Mouse (Mus musculus) liver, embryonic 11.5 days (tissue): Measurements from ENCODE around the gene Tapt1. TPM values are rescaled to one million over a fixed set of nuclear protein-coding genes. Genes with fewer than 3 reads are reported as not detected.

Source experiments
- ATAC-seq: fragments of 200-750 bp; cut with Nextera tagmentation; replicated peaks from 2 replicates; pipeline ENCODE4 v1.8.0; 2017; ENCODE audit warnings: moderate number of reproducible peaks, mild to moderate bottlenecking, moderate TSS enrichment, moderate library complexity; ENCODE audit not compliant: low FRiP score
- DNase-seq: peaks from one replicate; pipeline ENCODE4 v3.0.0-alpha.2; 2017; ENCODE audit warnings: low spot score
- H3K27ac ChIP-seq: fragments of 300-500 bp; sonication (generic); 2 replicates; pipeline ENCODE4 v1.5.1; 2014; ENCODE audit warnings: mild to moderate bottlenecking, low read depth, low read length, control low read depth
- H3K27me3 ChIP-seq: fragments of 300-500 bp; sonication (generic); replicated peaks from 2 replicates; pipeline ENCODE4 v1.6.1; 2014; ENCODE audit warnings: low read length, mixed read lengths; ENCODE audit not compliant: control insufficient read depth, insufficient read depth
- H3K36me3 ChIP-seq: fragments of 300-500 bp; sonication (generic); 2 replicates; pipeline ENCODE4 v1.6.1; 2014; ENCODE audit warnings: mild to moderate bottlenecking, low read length, moderate library complexity, mixed read lengths; ENCODE audit not compliant: control insufficient read depth, insufficient read depth
- H3K4me1 ChIP-seq: fragments of 300-500 bp; sonication (generic); replicated peaks from 2 replicates; pipeline ENCODE4 v1.6.1; 2014; ENCODE audit warnings: low read length, mixed read lengths; ENCODE audit not compliant: control insufficient read depth, insufficient read depth
- H3K4me2 ChIP-seq: fragments of 300-500 bp; sonication (generic); 2 replicates; pipeline ENCODE4 v1.6.1; 2014; ENCODE audit warnings: mild to moderate bottlenecking, control low read depth, moderate library complexity
- H3K4me3 ChIP-seq: fragments of 300-500 bp; sonication (generic); 2 replicates; pipeline ENCODE4 v1.5.1; 2014; ENCODE audit warnings: low read depth, low read length, control low read depth
- H3K9ac ChIP-seq: fragments of 300-500 bp; sonication (generic); 2 replicates; pipeline ENCODE4 v1.6.1; 2014; ENCODE audit warnings: low read depth, low read length, control low read depth
- H3K9me3 ChIP-seq: fragments of 300-500 bp; sonication (generic); 2 replicates; pipeline ENCODE4 v1.6.1; 2016; ENCODE audit warnings: low read length, inconsistent platforms, mixed read lengths; ENCODE audit not compliant: control insufficient read depth
- WGBS: fragments of 180-500 bp; shearing (Covaris S2); extraction: QIAGEN DNeasy Blood & Tissue Kit; methylation state at CpG from one replicate; pipeline ENCODE4 v1.1.7; 2014; 5-methylcytosine and 5-hydroxymethylcytosine counted together
- polyA plus RNA-seq: library from polyadenylated mRNA; unstranded; fragments of >200 nt; fragmentation: Nextera tagmentation; extraction: Ambion mirVana; gene quantifications from 2 replicates; pipeline ENCODE4 v1.2.1, GENCODE M21; 2014

Tapt1 gene
- polyA plus RNA-seq, 1 experiment from 2014 or later = 49.7 TPM

DNA sequence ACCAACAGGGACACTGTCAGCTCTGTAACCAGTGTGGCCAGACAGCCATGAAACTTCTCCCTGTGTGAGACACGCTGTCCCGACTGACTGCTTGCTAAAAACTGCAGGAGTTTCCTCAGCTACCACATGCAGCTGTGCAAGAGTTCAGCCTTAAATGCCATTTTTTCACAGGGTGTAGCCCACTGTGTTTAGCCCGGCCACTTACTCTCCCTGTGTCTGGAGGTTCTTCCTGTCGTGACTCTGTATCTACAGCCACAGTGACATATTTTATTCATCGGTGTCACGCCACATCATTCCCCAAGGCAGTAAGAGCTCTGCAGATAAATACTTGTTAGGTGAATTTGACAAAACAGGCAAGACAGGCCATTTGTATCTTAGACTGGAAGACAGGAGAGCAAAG, 59.6 kb downstream of the Tapt1 start:
- 75% methylated on average over 6 of the region's 6 CpGs for WGBS

DNA sequence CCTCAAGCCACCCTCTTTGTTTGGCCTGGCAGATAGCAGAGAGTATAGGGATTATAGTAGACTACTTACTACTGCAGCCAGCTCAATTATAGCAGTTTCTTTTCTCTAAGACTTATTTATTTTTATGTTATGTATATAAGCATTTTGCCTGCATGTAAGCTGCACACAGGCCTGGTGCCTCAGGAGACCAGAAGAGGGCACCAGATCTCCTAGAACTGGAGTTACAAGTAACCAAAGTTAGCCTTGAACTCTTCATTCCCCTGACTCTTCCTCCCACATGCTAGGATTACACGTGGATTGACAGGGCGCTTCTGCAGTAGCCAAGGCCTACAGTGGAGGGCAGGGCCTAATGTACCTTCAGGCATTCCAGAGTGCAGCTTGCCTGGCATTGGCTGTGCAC, 60.6 kb downstream of the Tapt1 start:
- H3K9ac ChIP-seq = no peak overlapping the region
- no peak overlapping the region for H3K4me3 ChIP-seq
- no peaks in the 10 kb centered on the region for H3K36me3 ChIP-seq
- ATAC-seq (no peak), DNase-seq (no peak)
- no peak overlapping the region for H3K27ac ChIP-seq
- 30% methylated on average over 2 of the region's 2 CpGs for WGBS
- H3K4me2 ChIP-seq = no peak overlapping the region
- no peaks in the 10 kb centered on the region for H3K27me3 ChIP-seq
- H3K4me1 ChIP-seq = no peaks in the 10 kb centered on the region
- no peaks in the 10 kb centered on the region for H3K9me3 ChIP-seq

More for the DNA sequence above, 59.6 kb downstream of the Tapt1 start:
- Histone ChIP-seq H3K36me3 (no peaks in the 10 kb centered on the region; the same call in 1 of the 2 replicates), H3K4me1 (no peaks in the 10 kb centered on the region), H3K27me3 (no peaks in the 10 kb centered on the region), H3K9ac (no peak overlapping the region), H3K27ac (no peak overlapping the region), H3K9me3 (no peaks in the 10 kb centered on the region), H3K4me2 (no peak overlapping the region), H3K4me3 (no peak overlapping the region)
- ATAC-seq (no peak), DNase-seq (no peak)

DNA sequence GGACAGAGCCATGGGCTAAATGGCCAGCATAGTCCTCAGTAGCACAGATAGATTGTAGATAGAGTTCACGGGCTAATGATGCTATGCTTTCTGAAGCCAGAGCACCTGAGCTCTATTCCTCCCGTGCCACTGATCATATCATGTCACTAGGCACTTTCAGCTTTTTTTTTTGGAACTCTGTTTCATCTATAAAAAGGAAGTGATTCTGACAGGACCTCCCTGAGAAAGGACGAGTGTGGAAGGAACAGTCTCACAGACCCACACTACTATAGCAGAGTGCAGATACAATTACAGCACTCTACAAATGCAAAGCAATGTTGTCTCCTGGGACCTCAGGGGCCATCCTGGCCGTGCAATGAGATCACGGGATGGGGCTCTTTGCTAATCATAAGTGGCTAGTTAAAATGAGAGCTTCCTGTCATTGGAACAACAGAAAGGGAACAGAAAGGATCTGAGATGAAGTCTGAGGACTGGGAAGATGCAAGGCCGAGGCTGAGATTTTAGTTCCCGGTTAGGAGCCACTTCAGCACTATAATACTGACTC, 62.1 kb downstream of the Tapt1 start:
- no peak for ATAC-seq
- no peak for DNase-seq
- no peak overlapping the region for H3K27ac ChIP-seq
- no peaks in the 10 kb centered on the region for H3K9me3 ChIP-seq
- H3K9ac ChIP-seq = no peak overlapping the region
- no peaks in the 10 kb centered on the region for H3K27me3 ChIP-seq
- no peaks in the 10 kb centered on the region for H3K36me3 ChIP-seq
- 54% methylated on average over 7 of the region's 7 CpGs for WGBS
- H3K4me1 ChIP-seq = no peaks in the 10 kb centered on the region
- no peak overlapping the region for H3K4me3 ChIP-seq
- no peak overlapping the region for H3K4me2 ChIP-seq

DNA sequence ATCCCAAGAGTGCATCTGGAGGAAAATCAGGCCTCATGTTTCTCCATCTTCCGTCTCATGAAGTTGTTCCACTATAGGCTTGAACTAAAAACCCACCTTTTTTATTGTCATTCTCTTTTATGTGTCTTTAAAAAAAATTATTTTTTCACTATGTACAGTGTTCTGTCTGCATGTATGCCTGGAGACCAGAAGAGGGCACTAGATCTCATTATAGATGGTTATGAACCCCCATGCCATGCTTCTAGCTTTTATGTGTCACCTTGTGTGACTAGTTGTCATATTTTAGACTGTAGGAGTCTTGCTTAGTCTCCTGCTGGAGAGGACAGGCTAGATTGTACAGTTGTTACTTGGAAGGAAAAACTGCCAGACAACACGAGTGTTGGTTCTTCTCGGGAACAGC, 63.1 kb downstream of the Tapt1 start:
- Histone ChIP-seq H3K4me1 (no peaks in the 10 kb centered on the region), H3K4me3 (no peak overlapping the region)
- no peak for DNase-seq

DNA sequence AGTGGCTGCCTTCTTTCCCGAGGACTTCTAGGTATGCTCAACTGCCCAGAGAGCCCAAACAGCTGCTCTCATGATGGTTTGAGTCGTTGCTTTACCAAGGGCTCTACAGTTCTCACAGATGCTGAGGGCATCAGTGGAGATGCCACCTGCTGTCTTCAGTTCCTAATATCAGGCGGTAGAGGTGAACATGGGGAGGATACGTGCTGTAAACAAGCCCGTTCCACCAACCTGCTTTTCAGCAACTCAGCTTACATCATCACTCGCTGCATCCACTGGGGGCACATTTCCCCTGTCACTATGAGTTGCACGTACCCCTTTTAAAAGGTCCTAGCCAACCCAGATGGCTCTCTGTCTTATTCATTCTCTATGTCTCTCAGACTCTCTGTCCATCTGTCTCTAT, 63.6 kb downstream of the Tapt1 start:
- no peak for ATAC-seq
- DNase-seq = no peak
- no peaks in the 10 kb centered on the region for H3K36me3 ChIP-seq
- no peak overlapping the region for H3K27ac ChIP-seq
- no peak overlapping the region for H3K4me2 ChIP-seq
- H3K9me3 ChIP-seq = no peaks in the 10 kb centered on the region
- H3K4me3 ChIP-seq = no peak overlapping the region
- no peak overlapping the region for H3K9ac ChIP-seq
- 80% methylated on average over 7 of the region's 7 CpGs for WGBS
- no peaks in the 10 kb centered on the region for H3K4me1 ChIP-seq
- H3K27me3 ChIP-seq = no peaks in the 10 kb centered on the region

More for the DNA sequence above, 63.1 kb downstream of the Tapt1 start:
- 93% methylated on average over 3 of the region's 3 CpGs for WGBS
- Histone ChIP-seq H3K4me2 (no peak overlapping the region), H3K27ac (no peak overlapping the region), H3K36me3 (no peaks in the 10 kb centered on the region), H3K27me3 (no peaks in the 10 kb centered on the region), H3K9me3 (no peaks in the 10 kb centered on the region), H3K9ac (no peak overlapping the region)
- ATAC-seq = no peak

DNA sequence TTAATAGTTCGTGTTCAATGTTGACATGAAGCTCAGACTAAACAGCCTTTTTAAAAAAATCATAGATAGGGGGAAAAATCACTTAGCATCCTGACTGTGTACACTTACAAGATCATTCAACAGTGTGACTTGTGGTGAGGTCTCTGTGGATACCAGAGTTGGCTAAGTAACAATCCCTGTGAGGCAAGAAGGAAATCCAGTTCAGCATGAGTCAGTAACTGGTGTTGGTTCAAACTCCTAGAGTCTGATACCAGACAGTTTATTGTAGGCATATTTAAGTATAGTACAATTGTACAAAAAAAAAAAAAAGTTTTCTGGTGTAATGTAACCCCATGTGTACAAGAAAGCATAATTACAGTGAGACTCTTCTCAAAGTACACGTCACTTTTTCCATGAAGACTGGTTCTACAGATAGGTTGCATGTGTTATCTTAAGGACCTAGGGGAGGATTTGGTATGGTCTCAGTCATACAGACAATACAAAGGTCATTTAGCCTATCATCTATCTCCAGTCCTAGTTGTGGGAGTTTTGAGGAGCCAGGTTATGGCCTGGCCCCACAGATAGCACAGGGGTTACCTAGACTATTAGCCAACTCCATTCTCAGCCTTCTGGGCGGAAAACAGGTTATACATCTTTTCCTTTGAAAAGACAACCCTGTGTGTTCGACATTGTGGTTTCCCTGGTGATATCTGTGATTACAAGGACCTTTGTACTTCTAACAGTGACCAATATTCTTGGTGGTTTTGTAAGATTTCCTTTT, 66.6 kb downstream of the Tapt1 start:
- Histone ChIP-seq H3K4me1 (no peaks in the 10 kb centered on the region), H3K9ac (no peak overlapping the region), H3K9me3 (no peaks in the 10 kb centered on the region), H3K27me3 (no peaks in the 10 kb centered on the region), H3K4me3 (no peak overlapping the region), H3K36me3 (no peaks in the 10 kb centered on the region), H3K4me2 (no peak overlapping the region), H3K27ac (no peak overlapping the region)
- no peak for ATAC-seq
- DNase-seq = no peak
- WGBS = 65% methylated on average over 4 of the region's 4 CpGs

DNA sequence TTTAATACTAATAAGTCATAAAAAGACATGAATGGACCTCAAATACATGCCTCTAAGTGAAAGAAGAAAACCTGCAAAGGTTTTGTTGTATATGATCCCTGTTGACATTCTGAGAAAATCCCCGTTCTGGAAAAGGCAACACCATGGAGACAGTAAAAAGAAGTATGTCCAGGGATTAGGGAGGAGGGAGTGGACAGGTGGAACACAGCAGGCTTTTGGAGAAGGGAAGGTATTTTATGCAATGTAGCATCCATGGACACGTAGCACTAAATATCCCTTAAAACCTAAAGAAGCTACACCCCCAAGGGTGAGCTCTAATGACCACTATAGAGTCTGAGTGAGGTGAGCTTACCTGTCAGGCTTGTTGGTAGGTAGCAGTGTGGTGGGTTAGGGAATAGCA, 67.2 kb downstream of the Tapt1 start:
- no peaks in the 10 kb centered on the region for H3K36me3 ChIP-seq
- no peak for ATAC-seq
- no peak for DNase-seq
- H3K4me3 ChIP-seq = no peak overlapping the region
- no peak overlapping the region for H3K4me2 ChIP-seq
- WGBS = 80% methylated on average over 2 of the region's 2 CpGs
- H3K9me3 ChIP-seq = no peaks in the 10 kb centered on the region
- H3K9ac ChIP-seq = no peak overlapping the region
- H3K4me1 ChIP-seq = no peaks in the 10 kb centered on the region
- H3K27me3 ChIP-seq = no peaks in the 10 kb centered on the region
- H3K27ac ChIP-seq = no peak overlapping the region

DNA sequence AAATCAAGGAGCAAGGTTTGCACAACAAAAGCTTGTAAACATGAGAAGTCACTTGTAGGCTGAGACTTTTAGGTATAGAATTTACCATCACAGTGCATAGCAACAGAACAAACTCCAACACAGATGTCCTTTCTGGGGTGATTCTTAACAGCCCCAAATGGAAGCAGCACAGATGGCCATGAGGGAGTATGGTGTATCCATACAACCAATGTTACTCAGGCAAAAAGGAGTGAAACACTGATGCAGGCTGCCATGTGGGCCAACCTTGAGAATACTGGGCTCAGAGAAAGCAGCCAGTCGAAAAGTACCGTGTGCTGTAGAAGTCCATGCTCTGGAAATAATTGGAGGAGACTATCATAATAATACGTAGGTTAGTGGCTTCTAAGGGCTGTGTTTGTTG, 68.0 kb downstream of the Tapt1 start:
- no peak overlapping the region for H3K4me3 ChIP-seq
- no peaks in the 10 kb centered on the region for H3K4me1 ChIP-seq

DNA sequence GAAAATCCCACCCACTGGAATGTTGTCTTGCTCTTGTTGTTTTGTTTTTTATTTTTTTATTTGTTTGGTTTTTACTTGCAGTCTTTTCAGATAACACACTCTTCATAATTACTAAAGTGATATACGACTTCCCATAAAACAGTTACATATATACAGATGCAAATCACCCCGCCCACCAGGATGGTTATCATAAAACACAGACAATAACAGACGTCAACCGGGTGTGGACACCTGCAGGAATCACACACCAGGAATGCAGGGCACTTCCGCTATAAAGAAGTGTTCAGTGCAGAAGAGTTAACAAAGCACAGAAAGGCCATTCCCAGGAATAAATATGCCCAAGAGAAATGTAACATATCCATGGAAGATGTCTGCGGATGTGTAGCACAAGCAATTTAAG, 68.7 kb downstream of the Tapt1 start:
- no peak for DNase-seq
- ATAC-seq = no peak
- Histone ChIP-seq H3K36me3 (no peaks in the 10 kb centered on the region), H3K4me2 (no peak overlapping the region), H3K4me1 (no peaks in the 10 kb centered on the region), H3K9ac (no peak overlapping the region), H3K9me3 (no peaks in the 10 kb centered on the region), H3K27ac (no peak overlapping the region), H3K27me3 (no peaks in the 10 kb centered on the region), H3K4me3 (no peak overlapping the region)
- 80% methylated on average over 6 of the region's 6 CpGs for whole genome bisulfite sequencing

More for the DNA sequence above, 68.0 kb downstream of the Tapt1 start:
- ATAC-seq (no peak), DNase-seq (no peak)
- Histone ChIP-seq H3K27ac (no peak overlapping the region), H3K27me3 (no peaks in the 10 kb centered on the region), H3K36me3 (no peaks in the 10 kb centered on the region), H3K4me2 (no peak overlapping the region), H3K9me3 (no peaks in the 10 kb centered on the region), H3K9ac (no peak overlapping the region)
- WGBS = 83% methylated on average over 3 of the region's 3 CpGs
